Mouse (Mus musculus) midbrain, embryonic 13.5 days (tissue): ENCODE data around the gene Gpr153. TPM values are rescaled to one million over a fixed set of nuclear protein-coding genes. Genes with fewer than 3 reads are reported as not detected.

ENCODE experiments used
- ATAC-seq: fragments of 200-750 bp; cut with Nextera tagmentation; 2 replicates; pipeline ENCODE4 v1.8.0; 2017; ENCODE audit warnings: mild to moderate bottlenecking, moderate TSS enrichment, moderate library complexity
- H3K27ac ChIP-seq: fragments of 300-500 bp; sonication (generic); 2 replicates; pipeline ENCODE4 v1.5.1; 2015; ENCODE audit warnings: inconsistent platforms, mild to moderate bottlenecking, moderate library complexity
- H3K27me3 ChIP-seq: fragments of 300-500 bp; sonication (generic); 2 replicates; pipeline ENCODE4 v1.6.1; 2015; ENCODE audit warnings: mild to moderate bottlenecking, inconsistent platforms
- H3K36me3 ChIP-seq: fragments of 300-500 bp; sonication (generic); 2 replicates; pipeline ENCODE4 v1.6.1; 2015; ENCODE audit warnings: mild to moderate bottlenecking, inconsistent platforms
- H3K4me1 ChIP-seq: fragments of 300-500 bp; sonication (generic); replicated peaks from 2 replicates; pipeline ENCODE4 v1.6.1; 2015; ENCODE audit warnings: inconsistent platforms
- H3K4me2 ChIP-seq: fragments of 300-500 bp; sonication (generic); replicated peaks from 2 replicates; pipeline ENCODE4 v1.6.1; 2015; ENCODE audit warnings: moderate library complexity, mild to moderate bottlenecking, inconsistent platforms
- H3K4me3 ChIP-seq: fragments of 300-500 bp; sonication (generic); replicated peaks from 2 replicates; pipeline ENCODE4 v1.5.1; 2015; ENCODE audit warnings: mild to moderate bottlenecking, inconsistent platforms
- H3K9ac ChIP-seq: fragments of 300-500 bp; sonication (generic); replicated peaks from 2 replicates; pipeline ENCODE4 v1.6.1; 2015; ENCODE audit warnings: mild to moderate bottlenecking, inconsistent platforms
- H3K9me3 ChIP-seq: fragments of 300-500 bp; sonication (generic); 2 replicates; pipeline ENCODE4 v1.6.1; 2016; ENCODE audit warnings: mild to moderate bottlenecking, inconsistent platforms
- WGBS: fragments of 180-500 bp; shearing (Covaris S2); methylation state at CpG from one replicate; pipeline ENCODE4 v1.1.7; 2015; 5-methylcytosine and 5-hydroxymethylcytosine counted together
- polyA plus RNA-seq: library from polyadenylated mRNA; unstranded; fragments of >200 nt; fragmentation: Nextera tagmentation; extraction: Ambion mirVana; gene quantifications from 2 replicates; pipeline ENCODE4 v1.2.1, GENCODE M21; 2015

Gene Gpr153
- polyA plus RNA-seq, 1 experiment from 2014 or later: 8.1 TPM

DNA sequence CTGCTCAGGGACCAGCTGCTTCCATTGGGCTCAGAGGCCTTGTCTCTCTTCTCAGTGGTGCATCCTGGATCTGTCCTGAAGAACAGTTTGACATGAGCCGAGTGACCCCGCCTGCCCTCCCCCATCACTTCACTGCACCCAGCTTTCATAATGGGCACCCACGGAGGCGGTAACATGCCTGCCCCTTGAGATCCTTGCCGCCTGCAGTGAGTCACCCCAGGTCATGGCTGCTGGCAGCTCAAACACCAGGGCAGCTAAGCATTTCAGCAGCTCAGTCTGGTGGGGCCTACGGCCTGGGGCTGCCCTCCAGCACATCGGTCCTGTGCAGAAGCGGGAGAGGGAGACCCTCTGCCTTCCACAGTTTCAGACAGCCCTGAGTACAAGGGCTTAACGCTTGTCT is 33.5 kb downstream of the Gpr153 start:
- Histone ChIP-seq H3K27me3 (peaks cover 37% of the 10 kb centered on the region), H3K36me3 (peaks cover 50% of the 10 kb centered on the region), H3K4me3 (no peak overlapping the region), H3K27ac (no peak overlapping the region), H3K4me1 (peaks cover 3% of the 10 kb centered on the region; the same call in 1 of the 2 replicates), H3K9ac (no peak overlapping the region), H3K9me3 (no peaks in the 10 kb centered on the region), H3K4me2 (no peak overlapping the region)
- 74% methylated on average over 9 of the region's 9 CpGs for WGBS
- ATAC-seq: no peak

DNA sequence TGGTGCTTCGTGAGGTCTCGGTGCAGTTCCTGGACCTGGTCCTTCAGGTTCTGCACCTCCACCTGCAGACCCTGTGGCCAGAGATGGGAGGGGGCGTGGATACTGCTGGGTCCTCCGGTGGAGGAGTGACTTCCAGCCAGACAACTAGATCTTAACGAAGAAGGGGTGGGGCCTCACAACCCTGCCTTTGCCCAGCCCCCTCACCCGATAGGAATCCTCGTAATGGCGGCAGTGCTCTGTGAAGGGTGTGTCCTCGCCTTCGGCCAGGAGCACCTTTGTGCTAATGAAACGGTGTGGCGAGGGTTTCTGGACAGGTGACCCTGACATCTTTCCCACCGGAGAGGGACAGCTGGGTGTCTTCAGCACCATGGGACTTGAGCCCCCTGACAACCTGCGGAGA is 38.2 kb downstream of the Gpr153 start:
- Histone ChIP-seq H3K4me2 (peak overlapping the region; percentile 56), H3K9me3 (no peaks in the 10 kb centered on the region), H3K27me3 (peaks cover 84% of the 10 kb centered on the region), H3K36me3 (peaks cover 12% of the 10 kb centered on the region), H3K27ac (no peak overlapping the region), H3K4me3 (peak overlapping the region; percentile 8), H3K4me1 (peaks cover 30% of the 10 kb centered on the region), H3K9ac (no peak overlapping the region)
- 2% methylated on average over 14 of the region's 14 CpGs for WGBS
- no peak for ATAC-seq

GRCm38 (mm10) chr4:152313211-152313632 is 39.2 kb downstream of the Gpr153 start:
- H3K4me3 ChIP-seq: peak overlapping the region; percentile 39
- H3K4me2 ChIP-seq: peak overlapping the region; percentile 56
- peak overlapping the region; percentile 37 for H3K9ac ChIP-seq
- H3K4me1 ChIP-seq: peaks cover 32% of the 10 kb centered on the region
- no peak overlapping the region; the same call in 1 of the 2 replicates for H3K27ac ChIP-seq
- peak; percentile 65 for ATAC-seq
- H3K27me3 ChIP-seq: peaks cover 94% of the 10 kb centered on the region
- under 1% methylated on average over 29 of the region's 29 CpGs for WGBS
- peaks cover 8% of the 10 kb centered on the region; the same call in 1 of the 2 replicates for H3K36me3 ChIP-seq
- H3K9me3 ChIP-seq: no peaks in the 10 kb centered on the region

DNA sequence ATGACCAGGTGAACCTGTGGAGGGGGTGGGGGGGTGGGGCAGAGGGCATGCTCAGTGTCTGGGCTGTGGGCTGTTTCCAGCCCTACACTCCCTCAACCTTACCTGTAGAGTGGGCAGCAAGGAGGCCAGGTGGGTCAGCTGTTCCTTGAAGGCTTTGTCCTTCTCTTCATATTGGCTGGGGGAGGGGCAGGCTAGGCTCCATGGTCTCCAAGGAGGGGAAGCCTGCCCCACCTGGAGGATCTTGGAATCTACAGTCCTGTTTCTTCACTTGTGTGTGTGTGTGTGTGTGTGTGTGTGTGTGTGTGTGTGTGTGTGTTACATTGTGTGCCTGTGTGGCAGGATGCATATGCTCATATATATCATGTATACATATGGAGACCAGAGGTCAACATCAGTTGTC is 39.9 kb downstream of the Gpr153 start:
- H3K9me3 ChIP-seq: no peaks in the 10 kb centered on the region
- ATAC-seq: 0 out of 2 replicates have a peak, but pooled peaks have one; percentile 22
- peaks cover 39% of the 10 kb centered on the region for H3K4me1 ChIP-seq
- H3K4me2 ChIP-seq: peak overlapping the region; percentile 56
- no peak overlapping the region for H3K27ac ChIP-seq
- H3K27me3 ChIP-seq: peaks cover 100% of the 10 kb centered on the region
- H3K4me3 ChIP-seq: peak overlapping the region; percentile 39
- H3K9ac ChIP-seq: no peak overlapping the region
- peaks cover 2% of the 10 kb centered on the region; the same call in 1 of the 2 replicates for H3K36me3 ChIP-seq

GRCm38 (mm10) chr4:152315498-152316213 is 41.6 kb downstream of the Gpr153 start:
- peak overlapping the region; percentile 54 for H3K4me2 ChIP-seq
- H3K27ac ChIP-seq: no peak overlapping the region
- peaks cover 84% of the 10 kb centered on the region for H3K27me3 ChIP-seq
- 1% methylated on average over 43 of the region's 43 CpGs for WGBS
- H3K4me3 ChIP-seq: peak overlapping the region; percentile 32
- peaks cover 39% of the 10 kb centered on the region for H3K4me1 ChIP-seq
- H3K36me3 ChIP-seq: no peaks in the 10 kb centered on the region
- H3K9me3 ChIP-seq: no peaks in the 10 kb centered on the region
- no peak for ATAC-seq
- peak overlapping the region; percentile 47; the same call in 1 of the 2 replicates for H3K9ac ChIP-seq

DNA sequence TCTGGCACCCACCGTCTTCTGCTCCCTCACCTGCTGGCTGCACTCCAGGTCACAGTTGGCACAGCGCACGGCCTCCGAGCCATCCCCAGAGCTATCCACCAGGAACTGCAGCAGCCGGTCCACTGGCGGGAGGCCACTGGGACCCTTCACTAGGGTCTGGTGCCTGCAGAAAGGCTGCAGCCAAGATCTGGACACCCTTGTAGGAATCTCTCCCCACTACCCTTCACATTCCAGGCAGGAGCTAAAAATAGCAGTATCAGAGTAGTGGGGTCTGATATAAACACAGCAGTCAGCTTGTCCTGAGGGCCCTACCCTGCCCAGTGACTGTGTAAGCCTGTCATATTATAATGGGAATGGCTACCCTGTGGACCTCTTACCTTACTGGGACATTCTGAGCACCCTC is 43.6 kb downstream of the Gpr153 start:
- H3K9me3 ChIP-seq: no peaks in the 10 kb centered on the region
- no peak overlapping the region for H3K4me2 ChIP-seq
- H3K27ac ChIP-seq: no peak overlapping the region
- 85% methylated on average over 6 of the region's 6 CpGs for WGBS
- no peaks in the 10 kb centered on the region for H3K36me3 ChIP-seq
- H3K9ac ChIP-seq: no peak overlapping the region
- no peak for ATAC-seq
- H3K4me3 ChIP-seq: no peak overlapping the region
- H3K4me1 ChIP-seq: peaks cover 44% of the 10 kb centered on the region
- peaks cover 64% of the 10 kb centered on the region for H3K27me3 ChIP-seq

DNA sequence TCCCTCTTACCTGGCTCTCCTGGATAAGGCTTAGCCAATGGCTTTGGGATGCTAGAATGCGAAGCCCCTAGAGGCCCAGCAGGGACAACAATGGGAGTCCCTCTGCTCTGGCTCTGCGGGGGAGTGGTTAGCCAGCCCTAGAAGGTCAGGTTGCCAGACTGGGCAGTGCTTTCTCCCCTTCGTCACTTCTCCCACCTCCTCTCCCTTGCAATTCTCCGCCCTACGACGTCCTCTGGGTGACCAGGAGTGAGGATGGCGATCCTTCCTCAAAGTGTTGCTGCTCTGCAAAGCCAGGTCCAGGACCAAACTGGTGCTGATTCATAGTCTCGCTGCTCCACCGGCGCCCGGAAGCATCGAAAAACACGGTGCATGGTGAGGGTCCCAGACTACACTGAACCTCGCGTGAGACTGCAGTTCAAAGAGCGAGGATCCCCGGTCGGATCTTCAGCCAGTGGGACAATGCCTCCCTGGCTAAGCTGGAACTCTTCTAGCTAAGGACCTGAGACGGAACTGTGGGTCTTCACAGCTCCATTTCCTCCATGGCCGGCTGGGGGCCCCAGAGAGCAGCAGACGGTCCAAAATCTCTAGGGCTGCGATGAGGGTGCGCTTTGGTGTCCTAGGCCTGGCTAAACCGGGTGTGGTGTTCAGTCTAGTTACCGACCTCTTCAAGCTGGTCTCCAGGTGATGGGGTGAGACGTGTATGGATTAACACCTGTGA is 44.6 kb downstream of the Gpr153 start, which contains the start of gene Rnf207:
Rnf207 (minus strand) TSS at position 477 of the 718 bp plus-strand sequence.
- H3K27me3 ChIP-seq: peaks cover 54% of the 10 kb centered on the region
- no peak for ATAC-seq

DNA sequence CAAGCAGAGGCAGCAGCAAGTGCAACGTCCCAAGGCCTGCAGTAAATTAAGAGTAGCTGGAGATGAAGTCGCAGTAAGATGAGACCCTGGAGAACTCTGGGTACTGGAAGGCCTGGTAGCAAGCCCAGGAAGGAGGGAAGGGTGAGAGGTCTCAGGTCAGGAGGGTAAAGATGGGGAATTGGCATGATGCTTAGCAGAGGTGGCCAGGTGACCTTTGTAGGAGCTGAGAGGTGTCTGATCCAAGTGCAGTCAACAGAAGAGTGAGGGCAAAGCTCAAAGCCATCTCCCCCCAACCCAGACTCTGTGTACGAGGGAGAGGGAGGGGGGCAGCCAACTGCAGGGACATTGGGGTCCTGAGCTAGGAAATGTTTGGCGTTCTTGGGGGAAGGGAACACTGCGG is 47.4 kb downstream of the Gpr153 start:
- 57% methylated on average over 5 of the region's 5 CpGs for WGBS
- H3K4me1 ChIP-seq: peaks cover 22% of the 10 kb centered on the region

More for the DNA sequence above, 44.6 kb downstream of the Gpr153 start, which contains the start of gene Rnf207:
- 0 out of 2 replicates have a peak within 1 kb of the TSS, but pooled peaks have one; percentile 5 for H3K4me3 ChIP-seq
- peaks cover 34% of the 10 kb centered on the region for H3K4me1 ChIP-seq
- H3K4me2 ChIP-seq: peak within 1 kb of the TSS; percentile 35
- H3K36me3 ChIP-seq: no peaks in the 10 kb centered on the region
- H3K9ac ChIP-seq: 0 out of 2 replicates have a peak within 1 kb of the TSS, but pooled peaks have one; percentile 36
- 5% methylated on average over 26 of the region's 26 CpGs for WGBS
- no peaks in the 10 kb centered on the region for H3K9me3 ChIP-seq
- no peak within 1 kb of the TSS for H3K27ac ChIP-seq

GRCm38 (mm10) chr4:152324641-152325562 is 50.9 kb downstream of the Gpr153 start:
- Histone ChIP-seq H3K4me3 (peak overlapping the region; percentile 86), H3K9ac (no peak overlapping the region), H3K36me3 (peaks cover 17% of the 10 kb centered on the region), H3K27me3 (no peaks in the 10 kb centered on the region), H3K4me2 (peak overlapping the region; percentile 28), H3K4me1 (peaks cover 30% of the 10 kb centered on the region), H3K9me3 (no peaks in the 10 kb centered on the region), H3K27ac (no peak overlapping the region)
- ATAC-seq: peak; percentile 57
- WGBS: 55% methylated on average over 16 of the region's 16 CpGs

More for the DNA sequence above, 47.4 kb downstream of the Gpr153 start:
- Histone ChIP-seq H3K27me3 (peaks cover 26% of the 10 kb centered on the region), H3K36me3 (no peaks in the 10 kb centered on the region), H3K4me3 (no peak overlapping the region), H3K27ac (no peak overlapping the region), H3K9ac (peak overlapping the region; percentile 32; the same call in 1 of the 2 replicates), H3K4me2 (no peak overlapping the region), H3K9me3 (no peaks in the 10 kb centered on the region)
- no peak for ATAC-seq

GRCm38 (mm10) chr4:152325574-152326411 is 51.8 kb downstream of the Gpr153 start, which contains the start of gene Rpl22:
TSS of gene Rpl22 (plus strand) at chr4:152325742.
- WGBS: under 1% methylated on average over 69 of the region's 70 CpGs
- ATAC-seq: peak; percentile 97
- peak within 1 kb of the TSS; percentile 68 for H3K4me2 ChIP-seq
- H3K9ac ChIP-seq: peak within 1 kb of the TSS; percentile 92
- peak within 1 kb of the TSS; percentile 66 for H3K27ac ChIP-seq
- peaks cover 26% of the 10 kb centered on the region for H3K36me3 ChIP-seq
- H3K4me1 ChIP-seq: peaks cover 30% of the 10 kb centered on the region
- H3K27me3 ChIP-seq: no peaks in the 10 kb centered on the region
- peak within 1 kb of the TSS; percentile 86 for H3K4me3 ChIP-seq
- H3K9me3 ChIP-seq: no peaks in the 10 kb centered on the region
